Mouse (Mus musculus): Measurements from ENCODE around the gene Zfp488. TPM values are rescaled to one million over a fixed set of nuclear protein-coding genes. Genes with fewer than 3 reads are reported as not detected.

Gene Zfp488
- 0.17 TPM in 1 of 2 replicates, not detected in the other for polyA plus RNA-seq (2014; fragmentation: Nextera tagmentation; extraction: Ambion mirVana)

DNA sequence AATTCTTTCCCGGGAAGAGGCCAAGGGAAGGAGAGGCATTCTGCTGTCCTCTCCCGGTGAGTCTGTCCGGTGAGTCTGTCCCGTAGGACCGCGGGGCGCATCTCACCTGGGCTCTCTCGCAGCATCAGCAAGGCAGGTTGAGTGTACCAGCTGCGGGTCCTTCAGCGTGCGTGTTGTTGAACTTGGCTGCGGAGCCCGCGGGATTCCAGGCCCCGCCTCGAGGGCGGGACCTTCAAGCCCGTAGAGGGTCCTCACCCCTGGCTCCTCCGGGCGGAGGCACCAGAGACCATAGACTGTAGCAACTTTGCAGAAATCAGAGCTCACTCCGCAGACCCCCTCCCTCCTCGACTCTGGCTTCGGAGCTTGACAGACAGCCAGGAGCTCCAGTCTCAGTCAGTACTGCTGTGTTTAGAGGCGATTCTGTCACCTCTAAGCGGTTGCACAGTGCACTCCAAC lies at the start of gene Zfp488:
TSS of gene Zfp488 (minus strand) at position 161 of the 456 bp plus-strand sequence.
- 5% methylated on average over 25 of the region's 25 CpGs for WGBS
- peak; percentile 90 for DNase-seq (ENCODE audit: low spot score, missing footprints)
- Histone ChIP-seq H3K4me3 (ENCODE audit: low read depth, low read length) (peak within 1 kb of the TSS; percentile 34), H3K4me1 (ENCODE audit: control insufficient read depth, insufficient read depth, low read length) (peaks cover 2% of the 10 kb centered on the region; the same call in 1 of the 2 replicates), H3K4me2 (peak within 1 kb of the TSS; percentile 73), H3K36me3 (ENCODE audit: control insufficient read depth, insufficient read depth, low read length) (no peaks in the 10 kb centered on the region), H3K9me3 (ENCODE audit: control insufficient read depth, low read length) (no peaks in the 10 kb centered on the region), H3K27me3 (ENCODE audit: control insufficient read depth, insufficient read depth, low read length) (peaks cover 2% of the 10 kb centered on the region; the same call in 1 of the 2 replicates), H3K9ac (ENCODE audit: low read length) (peak within 1 kb of the TSS; percentile 45; the same call in 1 of the 2 replicates), H3K27ac (ENCODE audit: low read depth, low read length) (no peak within 1 kb of the TSS)
- ATAC-seq (ENCODE audit: low FRiP score): peak; percentile 64

DNA sequence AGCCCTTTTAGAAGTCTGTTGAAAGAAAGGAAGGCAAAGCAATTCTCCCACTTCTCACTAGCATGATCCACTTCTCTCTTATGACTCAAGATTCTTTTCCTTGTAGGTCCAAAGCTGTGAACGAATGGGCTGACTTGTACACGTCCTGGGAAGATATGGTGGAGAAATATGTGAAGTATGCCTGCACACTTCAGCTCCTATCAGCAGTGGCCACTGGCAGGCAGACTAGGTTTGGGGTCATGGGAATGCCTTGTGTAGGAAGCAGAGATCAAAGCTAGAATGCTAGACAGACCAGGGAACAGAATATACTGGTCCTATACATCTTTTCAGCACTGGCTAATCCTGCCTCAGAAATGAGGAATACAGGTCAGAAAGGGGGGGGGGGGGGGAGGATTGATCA lies 48.1 kb upstream of the Zfp488 start:
- H3K27ac ChIP-seq (ENCODE audit: low read depth, low read length): no peak overlapping the region
- DNase-seq (ENCODE audit: low spot score, missing footprints) (no peak), ATAC-seq (ENCODE audit: low FRiP score) (no peak)
- WGBS: 86% methylated on average over 2 of the region's 2 CpGs
- H3K9me3 ChIP-seq (ENCODE audit: control insufficient read depth, low read length): no peaks in the 10 kb centered on the region; the same call in 1 of the 2 replicates
- no peak overlapping the region for H3K9ac ChIP-seq (ENCODE audit: low read length)
- H3K4me2 ChIP-seq: no peak overlapping the region
- no peak overlapping the region for H3K4me3 ChIP-seq (ENCODE audit: low read depth, low read length)
- H3K27me3 ChIP-seq (ENCODE audit: control insufficient read depth, insufficient read depth, low read length): no peaks in the 10 kb centered on the region
- H3K36me3 ChIP-seq (ENCODE audit: control insufficient read depth, insufficient read depth, low read length): no peaks in the 10 kb centered on the region
- no peaks in the 10 kb centered on the region for H3K4me1 ChIP-seq (ENCODE audit: control insufficient read depth, insufficient read depth, low read length)

DNA sequence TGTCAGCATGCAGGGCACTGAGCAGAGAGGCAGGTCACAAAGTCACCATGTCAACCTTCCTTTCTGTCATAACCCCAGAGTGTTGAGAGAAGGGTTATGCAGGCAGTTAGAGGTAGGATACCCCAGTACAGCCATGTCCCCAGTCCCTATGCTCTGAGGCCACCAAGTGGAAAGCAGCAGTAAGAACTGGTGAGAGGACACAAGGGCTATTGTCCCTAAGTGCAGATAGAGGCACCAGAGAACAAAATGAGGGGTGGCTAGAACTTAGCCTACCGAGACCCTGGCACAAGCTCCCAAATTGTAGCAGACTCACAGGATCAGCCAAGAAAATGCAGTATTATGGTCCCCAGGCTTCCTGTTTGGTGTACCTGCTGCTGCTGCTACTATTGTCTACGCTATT lies 38.4 kb upstream of the Zfp488 start:
- 79% methylated on average over 2 of the region's 2 CpGs for WGBS
- no peak overlapping the region for H3K9ac ChIP-seq (ENCODE audit: low read length)
- no peak for ATAC-seq (ENCODE audit: low FRiP score)
- no peak overlapping the region for H3K4me2 ChIP-seq
- no peaks in the 10 kb centered on the region for H3K27me3 ChIP-seq (ENCODE audit: control insufficient read depth, insufficient read depth, low read length)
- no peaks in the 10 kb centered on the region for H3K4me1 ChIP-seq (ENCODE audit: control insufficient read depth, insufficient read depth, low read length)
- no peaks in the 10 kb centered on the region for H3K9me3 ChIP-seq (ENCODE audit: control insufficient read depth, low read length)
- H3K36me3 ChIP-seq (ENCODE audit: control insufficient read depth, insufficient read depth, low read length): no peaks in the 10 kb centered on the region
- no peak overlapping the region for H3K4me3 ChIP-seq (ENCODE audit: low read depth, low read length)
- no peak overlapping the region for H3K27ac ChIP-seq (ENCODE audit: low read depth, low read length)
- DNase-seq (ENCODE audit: low spot score, missing footprints): no peak

DNA sequence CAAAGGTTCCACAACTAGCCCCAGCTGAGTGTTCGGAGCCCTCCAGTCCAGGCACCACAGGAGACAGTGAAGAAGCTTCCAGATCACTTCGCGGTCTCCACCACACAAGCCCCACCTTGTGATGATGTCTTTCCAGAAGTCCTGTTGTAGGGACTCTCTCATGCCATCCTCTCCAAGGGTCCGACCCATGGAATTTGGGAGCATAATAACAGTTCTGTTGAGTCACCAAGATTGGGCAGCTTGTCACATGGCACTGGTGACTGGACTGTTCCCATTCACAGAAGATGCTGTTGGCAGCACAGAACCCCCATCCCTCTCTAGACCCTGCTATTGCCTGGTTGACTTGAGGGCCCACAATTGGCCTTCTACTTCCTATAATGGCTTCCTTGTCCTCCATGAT lies 37.8 kb upstream of the Zfp488 start, which contains the start of gene Gm5460:
TSS of gene Gm5460 (plus strand) at position 378 of the 400 bp plus-strand sequence.
- Histone ChIP-seq H3K4me1 (ENCODE audit: control insufficient read depth, insufficient read depth, low read length) (no peaks in the 10 kb centered on the region), H3K9ac (ENCODE audit: low read length) (no peak within 1 kb of the TSS), H3K4me3 (ENCODE audit: low read depth, low read length) (no peak within 1 kb of the TSS), H3K27me3 (ENCODE audit: control insufficient read depth, insufficient read depth, low read length) (no peaks in the 10 kb centered on the region), H3K9me3 (ENCODE audit: control insufficient read depth, low read length) (no peaks in the 10 kb centered on the region), H3K36me3 (ENCODE audit: control insufficient read depth, insufficient read depth, low read length) (no peaks in the 10 kb centered on the region), H3K4me2 (no peak within 1 kb of the TSS), H3K27ac (ENCODE audit: low read depth, low read length) (no peak within 1 kb of the TSS)
- no peak for DNase-seq (ENCODE audit: low spot score, missing footprints)
- WGBS: 99% methylated on average over 4 of the region's 4 CpGs
- ATAC-seq (ENCODE audit: low FRiP score): no peak

DNA sequence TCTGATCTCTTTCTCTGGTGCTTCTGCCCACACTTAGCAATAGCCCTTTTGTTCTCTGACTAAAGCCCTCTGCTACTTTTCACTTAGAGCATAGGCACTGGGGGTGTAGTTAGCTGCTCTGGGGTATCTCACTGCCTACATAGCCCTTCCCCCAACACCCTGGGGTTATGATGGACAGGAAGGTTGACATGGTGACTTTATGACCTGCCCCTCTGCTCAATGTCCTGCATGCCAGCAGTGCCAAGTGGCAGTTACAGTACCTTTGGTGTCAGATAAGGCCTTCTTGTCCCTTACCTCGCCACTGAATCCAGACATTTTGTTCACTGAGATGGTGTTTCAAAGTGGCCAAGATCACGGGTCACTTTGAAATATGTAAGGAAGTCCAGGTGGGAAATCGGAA lies 36.5 kb upstream of the Zfp488 start, which contains the start of gene Gm30083:
TSS of gene Gm30083 (minus strand) at position 120 of the 400 bp plus-strand sequence.
- 83% methylated on average over 3 of the region's 3 CpGs for WGBS
- H3K27me3 ChIP-seq (ENCODE audit: control insufficient read depth, insufficient read depth, low read length): no peaks in the 10 kb centered on the region
- no peaks in the 10 kb centered on the region for H3K9me3 ChIP-seq (ENCODE audit: control insufficient read depth, low read length)
- H3K4me3 ChIP-seq (ENCODE audit: low read depth, low read length): no peak within 1 kb of the TSS
- no peak within 1 kb of the TSS for H3K4me2 ChIP-seq
- no peaks in the 10 kb centered on the region for H3K36me3 ChIP-seq (ENCODE audit: control insufficient read depth, insufficient read depth, low read length)
- ATAC-seq (ENCODE audit: low FRiP score) (no peak), DNase-seq (ENCODE audit: low spot score, missing footprints) (no peak)
- no peaks in the 10 kb centered on the region for H3K4me1 ChIP-seq (ENCODE audit: control insufficient read depth, insufficient read depth, low read length)
- H3K9ac ChIP-seq (ENCODE audit: low read length): no peak within 1 kb of the TSS
- no peak within 1 kb of the TSS for H3K27ac ChIP-seq (ENCODE audit: low read depth, low read length)

DNA sequence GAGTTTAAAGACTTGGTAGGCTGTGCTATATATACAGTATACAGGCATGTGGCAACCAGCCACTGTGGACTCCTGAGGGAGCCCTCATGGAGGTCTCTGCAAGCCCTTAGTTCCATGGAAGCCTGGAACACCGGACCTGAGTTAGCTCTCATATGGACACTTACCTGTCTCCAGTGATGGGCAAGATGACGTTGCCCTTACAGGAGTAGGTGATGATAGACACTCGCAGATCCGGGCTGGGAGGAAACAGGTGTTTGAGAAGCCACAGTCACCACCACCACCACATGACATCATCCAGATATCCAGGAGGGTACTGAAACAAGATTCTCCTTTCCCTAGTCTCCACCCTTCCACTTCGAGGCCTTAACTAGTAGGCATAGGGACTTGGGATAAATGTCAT lies 23.8 kb upstream of the Zfp488 start:
- H3K9ac ChIP-seq (ENCODE audit: low read length): no peak overlapping the region
- H3K36me3 ChIP-seq (ENCODE audit: control insufficient read depth, insufficient read depth, low read length): no peaks in the 10 kb centered on the region
- DNase-seq (ENCODE audit: low spot score, missing footprints) (no peak), ATAC-seq (ENCODE audit: low FRiP score) (no peak)
- no peak overlapping the region for H3K4me3 ChIP-seq (ENCODE audit: low read depth, low read length)
- H3K4me1 ChIP-seq (ENCODE audit: control insufficient read depth, insufficient read depth, low read length): no peaks in the 10 kb centered on the region
- WGBS: 85% methylated on average over 5 of the region's 5 CpGs
- H3K27ac ChIP-seq (ENCODE audit: low read depth, low read length): no peak overlapping the region
- H3K4me2 ChIP-seq: no peak overlapping the region
- H3K9me3 ChIP-seq (ENCODE audit: control insufficient read depth, low read length): no peaks in the 10 kb centered on the region
- H3K27me3 ChIP-seq (ENCODE audit: control insufficient read depth, insufficient read depth, low read length): no peaks in the 10 kb centered on the region

DNA sequence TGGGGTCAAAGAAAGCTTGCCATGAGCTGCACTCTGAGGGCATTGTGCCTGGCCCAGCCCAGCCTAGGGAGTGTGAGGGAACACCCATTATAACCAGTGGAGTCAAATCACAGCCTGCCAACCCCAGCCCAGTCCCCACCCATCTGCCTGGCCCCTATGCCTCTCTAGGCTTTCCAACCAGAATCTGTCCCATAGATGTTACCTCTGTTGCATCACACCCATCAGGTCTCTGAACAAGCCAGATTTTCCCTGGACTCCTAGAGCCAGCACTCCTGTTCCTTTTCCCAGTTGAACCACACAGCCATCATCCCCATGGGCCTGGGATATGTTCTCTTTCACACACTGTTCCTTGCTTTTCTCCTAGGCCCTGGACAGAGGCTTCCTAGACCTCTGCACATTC lies 22.9 kb upstream of the Zfp488 start:
- ATAC-seq (ENCODE audit: low FRiP score): no peak
- Histone ChIP-seq H3K27me3 (ENCODE audit: control insufficient read depth, insufficient read depth, low read length) (no peaks in the 10 kb centered on the region), H3K4me3 (ENCODE audit: low read depth, low read length) (no peak overlapping the region), H3K9ac (ENCODE audit: low read length) (no peak overlapping the region), H3K9me3 (ENCODE audit: control insufficient read depth, low read length) (no peaks in the 10 kb centered on the region), H3K4me2 (no peak overlapping the region), H3K4me1 (ENCODE audit: control insufficient read depth, insufficient read depth, low read length) (no peaks in the 10 kb centered on the region), H3K36me3 (ENCODE audit: control insufficient read depth, insufficient read depth, low read length) (no peaks in the 10 kb centered on the region), H3K27ac (ENCODE audit: low read depth, low read length) (no peak overlapping the region)
- no peak for DNase-seq (ENCODE audit: low spot score, missing footprints)

DNA sequence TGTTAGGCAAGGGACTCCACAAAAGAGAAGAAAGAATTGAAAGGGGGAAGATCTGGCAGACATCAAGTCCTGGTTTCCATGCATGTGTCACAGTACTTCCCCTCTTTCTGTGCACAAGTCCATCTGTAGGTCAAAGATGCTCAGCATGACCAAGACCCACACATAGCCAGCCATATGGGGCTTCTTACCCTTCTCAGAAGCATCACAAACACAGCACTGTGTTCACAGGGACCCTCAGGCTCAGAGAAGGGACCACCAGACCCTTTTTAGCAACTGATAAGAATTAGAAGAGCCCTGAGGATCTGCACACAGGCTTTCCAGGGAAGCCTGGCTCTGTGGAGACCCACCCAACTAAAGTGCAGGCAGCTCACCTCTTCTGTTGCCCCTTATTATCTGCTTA lies 21.5 kb upstream of the Zfp488 start:
- Histone ChIP-seq H3K27ac (ENCODE audit: low read depth, low read length) (no peak overlapping the region), H3K4me2 (no peak overlapping the region), H3K4me3 (ENCODE audit: low read depth, low read length) (no peak overlapping the region), H3K36me3 (ENCODE audit: control insufficient read depth, insufficient read depth, low read length) (no peaks in the 10 kb centered on the region), H3K9ac (ENCODE audit: low read length) (no peak overlapping the region), H3K27me3 (ENCODE audit: control insufficient read depth, insufficient read depth, low read length) (no peaks in the 10 kb centered on the region), H3K4me1 (ENCODE audit: control insufficient read depth, insufficient read depth, low read length) (no peaks in the 10 kb centered on the region), H3K9me3 (ENCODE audit: control insufficient read depth, low read length) (no peaks in the 10 kb centered on the region)
- no peak for DNase-seq (ENCODE audit: low spot score, missing footprints)
- ATAC-seq (ENCODE audit: low FRiP score): no peak

DNA sequence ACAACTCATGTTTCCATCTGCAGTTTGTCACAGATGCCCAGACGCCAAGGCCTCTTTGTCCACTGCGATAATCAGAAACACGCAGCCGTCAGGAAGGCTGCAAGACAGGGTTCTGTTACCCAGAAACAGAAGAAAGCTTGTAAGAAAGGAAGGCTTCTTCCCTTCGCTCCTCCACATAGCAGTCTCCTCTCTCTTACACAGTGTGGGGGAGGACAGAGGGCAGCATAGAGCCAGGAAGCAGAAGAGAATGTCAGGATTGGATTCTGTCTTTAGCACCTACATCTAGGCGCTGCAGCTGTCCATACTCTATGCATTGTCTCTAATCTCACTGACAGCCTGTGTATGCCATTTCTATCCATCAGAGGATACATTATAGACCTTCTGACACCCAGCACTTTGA lies 18.9 kb upstream of the Zfp488 start:
- Histone ChIP-seq H3K4me3 (ENCODE audit: low read depth, low read length) (no peak overlapping the region), H3K4me2 (no peak overlapping the region), H3K36me3 (ENCODE audit: control insufficient read depth, insufficient read depth, low read length) (no peaks in the 10 kb centered on the region), H3K4me1 (ENCODE audit: control insufficient read depth, insufficient read depth, low read length) (no peaks in the 10 kb centered on the region), H3K27me3 (ENCODE audit: control insufficient read depth, insufficient read depth, low read length) (no peaks in the 10 kb centered on the region), H3K9ac (ENCODE audit: low read length) (no peak overlapping the region), H3K9me3 (ENCODE audit: control insufficient read depth, low read length) (no peaks in the 10 kb centered on the region), H3K27ac (ENCODE audit: low read depth, low read length) (no peak overlapping the region)
- WGBS: 76% methylated on average over 6 of the region's 6 CpGs
- no peak for DNase-seq (ENCODE audit: low spot score, missing footprints)
- ATAC-seq (ENCODE audit: low FRiP score): no peak

Measured in midbrain, embryonic 11.5 days (tissue).